Mouse (Mus musculus) thymus, adult 2 months (tissue): ENCODE data around the gene Slit2.

Experiments
- CTCF ChIP-seq: fragments of 200-500 bp; IDR thresholded peaks from 2 replicates; pipeline ENCODE4 v1.5.1; 2012; ENCODE audit warnings: mild to moderate bottlenecking, control low read depth, low read length, moderate library complexity, borderline replicate concordance; ENCODE audit not compliant: control insufficient read depth, poor library complexity, insufficient read depth; ENCODE audit errors: extremely low read depth
- POLR2A ChIP-seq: fragments of 200-500 bp; IDR thresholded peaks from 2 replicates; pipeline ENCODE4 v1.6.1; 2012; ENCODE audit warnings: mild to moderate bottlenecking, low read length, control low read depth, moderate library complexity; ENCODE audit not compliant: control insufficient read depth, poor library complexity, insufficient read depth; ENCODE audit errors: extremely low read depth

DNA sequence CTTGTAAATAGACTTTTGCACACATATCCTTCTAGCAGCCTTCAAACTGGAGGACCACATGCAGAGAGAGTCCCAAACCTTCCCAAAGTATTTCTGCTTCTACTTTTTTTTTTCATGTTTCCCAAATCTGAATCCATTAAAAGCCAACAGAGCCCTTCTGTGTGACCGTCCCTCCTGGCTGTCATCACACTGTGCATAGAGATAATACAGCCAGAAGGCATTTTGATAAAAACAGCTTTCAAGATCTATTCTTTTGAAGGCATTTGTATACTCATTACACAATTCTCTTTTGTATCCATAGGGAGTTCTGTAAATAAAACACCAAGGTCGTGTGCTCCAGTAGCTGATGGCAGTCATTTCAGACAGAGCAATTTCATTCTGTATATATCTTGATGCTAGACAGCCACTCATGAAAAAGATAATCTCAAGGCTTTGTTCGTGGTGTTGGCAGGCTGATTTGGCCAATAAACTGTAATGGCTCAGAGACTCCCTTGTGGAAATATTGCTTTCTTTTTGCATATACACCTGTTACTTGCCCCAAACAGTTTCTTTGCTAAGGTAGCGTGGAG is 132.1 kb downstream of the Slit2 start:
- TF ChIP-seq CTCF = no peak
- TF ChIP-seq POLR2A = no peak
